Mouse (Mus musculus) cerebellum, adult 2 months (tissue): ENCODE measurements around the gene Zscan2. TPM values are rescaled to one million over a fixed set of nuclear protein-coding genes. Genes with fewer than 3 reads are reported as not detected.

ENCODE experiments used
- DNase-seq, 2 experiments: peaks; one replicate each; pipeline ENCODE4 v3.0.0; 2021
- H3K27ac ChIP-seq: fragments of 200-500 bp; 2 replicates; pipeline ENCODE4 v1.5.1; 2012; ENCODE audit warnings: low read length, control low read depth, inconsistent platforms; ENCODE audit not compliant: insufficient read depth
- H3K27me3 ChIP-seq: fragments of 200-500 bp; 2 replicates; pipeline ENCODE4 v1.6.1; 2012; ENCODE audit warnings: inconsistent platforms, mild to moderate bottlenecking, low read length, moderate library complexity; ENCODE audit not compliant: control insufficient read depth, insufficient read depth
- H3K4me1 ChIP-seq: fragments of 200-500 bp; 2 replicates; pipeline ENCODE4 v1.6.1; 2011; ENCODE audit warnings: low read length; ENCODE audit not compliant: control insufficient read depth, insufficient read depth
- H3K4me3 ChIP-seq: fragments of 200-500 bp; replicated peaks from 2 replicates; pipeline ENCODE3; 2011; ENCODE audit warnings: mild to moderate bottlenecking, low read depth, low read length, control low read depth; ENCODE audit not compliant: insufficient read depth
- CTCF ChIP-seq: fragments of 200-500 bp; IDR thresholded peaks from 2 replicates; pipeline ENCODE4 v1.5.1; 2011; ENCODE audit warnings: low read depth, mild to moderate bottlenecking, control low read depth, low read length, moderate library complexity, borderline replicate concordance; ENCODE audit not compliant: insufficient read depth
- POLR2A ChIP-seq: fragments of 200-500 bp; IDR thresholded peaks from 2 replicates; pipeline ENCODE4 v1.6.1; 2011; ENCODE audit warnings: low read length, control low read depth, borderline replicate concordance; ENCODE audit not compliant: insufficient read depth
- WGBS: fragments of 180-500 bp; shearing (Covaris S2); methylation state at CpG from one replicate; pipeline ENCODE4 v1.1.7; 2018; 5-methylcytosine and 5-hydroxymethylcytosine counted together
- polyA plus RNA-seq: library from polyadenylated mRNA; depleted of rRNA; stranded (reverse); fragments of >200 nt; gene quantifications from 2 replicates; pipeline ENCODE4 v1.2.3, GENCODE M21; 2012; rRNA removed

Gene Zscan2
- polyA plus RNA-seq: 8.6 and 10.2 TPM in 2 replicates

DNA sequence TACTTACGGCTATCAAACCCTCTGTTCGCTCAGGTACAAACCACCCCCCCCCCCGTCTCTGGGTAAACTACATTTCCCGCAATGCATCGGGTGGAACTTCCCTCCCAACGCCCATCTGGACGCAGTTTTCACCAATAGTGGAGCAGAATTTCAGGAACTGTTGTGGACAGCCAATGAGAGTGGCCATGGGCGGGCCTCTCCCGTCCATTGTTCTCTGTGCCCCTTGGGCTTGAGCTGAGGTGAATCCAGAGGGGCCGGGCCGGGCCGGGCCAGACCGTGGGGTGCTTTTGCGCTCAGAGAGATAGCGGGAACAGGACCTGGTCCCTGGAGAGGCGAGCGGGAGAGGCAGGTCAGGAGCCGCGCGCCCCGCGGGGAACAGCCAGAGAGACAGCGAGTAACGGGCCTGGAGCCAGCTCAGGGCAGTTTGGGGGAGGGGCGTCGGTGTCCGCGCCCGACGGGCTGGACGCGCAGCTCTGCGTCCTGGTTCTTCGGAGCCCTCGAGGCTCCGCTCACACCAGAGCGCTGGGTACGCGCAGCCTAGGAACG lies at the start of gene Zscan2:
Gene Zscan2 (plus strand): TSS at position 192 of the 546 bp plus-strand sequence.
- under 1% methylated on average over 40 of the region's 40 CpGs for whole genome bisulfite sequencing
- H3K4me3 ChIP-seq: peak within 1 kb of the TSS; percentile 88

DNA sequence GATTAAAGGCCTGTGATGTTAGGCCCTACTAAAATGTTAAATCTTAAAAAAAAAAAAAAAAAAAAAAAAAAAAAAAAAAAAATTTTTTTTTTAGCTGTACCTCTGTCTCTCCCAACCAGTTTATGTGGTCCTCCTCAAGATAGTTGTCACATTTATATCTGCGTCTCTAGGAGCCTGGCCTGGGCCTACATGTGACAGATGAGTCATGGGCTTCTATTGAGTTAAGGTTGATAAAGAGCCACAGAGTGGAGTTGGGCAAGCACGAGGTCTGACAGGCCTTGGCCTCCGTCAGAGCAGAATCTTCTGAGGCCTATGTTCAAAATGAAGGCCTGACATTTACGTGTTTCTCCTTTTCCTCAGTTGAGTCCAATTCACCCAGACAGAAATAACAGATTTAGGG lies 47.3 kb upstream of the Zscan2 start:
- no peak overlapping the region for H3K4me3 ChIP-seq
- no peaks in the 10 kb centered on the region for H3K27me3 ChIP-seq
- no peaks in the 10 kb centered on the region for H3K4me1 ChIP-seq
- 95% methylated on average over 4 of the region's 4 CpGs for WGBS
- DNase-seq: no peak
- H3K27ac ChIP-seq: no peak overlapping the region
- no peak for TF ChIP-seq POLR2A

More for the DNA sequence above, at the start of gene Zscan2:
- Histone ChIP-seq H3K27ac (peak within 1 kb of the TSS; percentile 67), H3K4me1 (0 out of 2 replicates have a peak, but pooled peaks cover 6% of the 10 kb centered on the region), H3K27me3 (no peaks in the 10 kb centered on the region)
- TF ChIP-seq POLR2A: peak; percentile 43; the same call in 1 of the 2 replicates
- TF ChIP-seq CTCF: no peak
- peak; percentile 91 to 95 for DNase-seq

DNA sequence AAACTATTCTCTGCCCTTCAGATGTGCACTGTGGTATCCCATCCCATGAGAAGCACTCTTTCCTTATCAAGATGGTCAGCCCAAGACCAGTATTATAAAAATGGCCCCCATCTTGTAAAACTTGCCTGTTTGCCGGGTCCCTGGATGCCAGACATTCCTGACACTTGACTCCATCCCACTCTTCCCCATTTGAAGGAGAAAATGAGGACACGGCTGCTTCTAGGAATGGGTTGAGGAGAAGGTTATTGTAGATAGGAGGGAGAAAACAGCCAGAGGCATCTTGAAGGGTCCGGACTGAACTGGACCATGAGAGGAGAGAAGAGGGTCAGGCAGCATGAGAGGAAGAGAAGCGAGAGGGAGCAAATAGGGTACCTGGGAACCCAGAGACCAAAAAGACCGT lies 44.1 kb upstream of the Zscan2 start:
- Histone ChIP-seq H3K27ac (no peak overlapping the region), H3K4me1 (no peaks in the 10 kb centered on the region), H3K4me3 (no peak overlapping the region), H3K27me3 (no peaks in the 10 kb centered on the region)
- DNase-seq: no peak
- TF ChIP-seq POLR2A (no peak), CTCF (no peak)
- WGBS: 78% methylated on average over 5 of the region's 5 CpGs

DNA sequence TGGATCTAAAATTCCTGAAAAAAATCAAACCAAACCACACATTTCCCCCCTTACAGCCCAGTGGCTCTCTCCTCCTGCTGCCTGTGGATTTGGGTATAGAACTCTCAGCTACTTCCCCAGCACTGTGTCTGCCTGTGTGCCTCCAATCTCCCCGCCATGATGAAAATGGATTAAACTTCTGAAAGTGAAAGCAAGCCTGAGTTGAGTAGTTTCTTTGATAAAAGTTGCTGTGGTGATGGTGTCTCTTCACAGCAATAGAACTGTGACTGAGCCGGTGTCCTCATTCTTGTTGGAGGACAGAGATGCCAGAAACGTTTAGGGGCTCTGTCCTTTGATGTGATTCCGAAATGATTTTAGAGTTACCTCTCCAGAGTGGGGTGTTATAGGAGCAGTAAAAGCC lies 39.9 kb upstream of the Zscan2 start:
- WGBS: 83% methylated on average over 4 of the region's 4 CpGs
- H3K27me3 ChIP-seq: no peaks in the 10 kb centered on the region
- no peak overlapping the region for H3K27ac ChIP-seq
- no peak for DNase-seq
- H3K4me3 ChIP-seq: no peak overlapping the region
- no peaks in the 10 kb centered on the region for H3K4me1 ChIP-seq
- TF ChIP-seq CTCF: no peak
- TF ChIP-seq POLR2A: no peak

DNA sequence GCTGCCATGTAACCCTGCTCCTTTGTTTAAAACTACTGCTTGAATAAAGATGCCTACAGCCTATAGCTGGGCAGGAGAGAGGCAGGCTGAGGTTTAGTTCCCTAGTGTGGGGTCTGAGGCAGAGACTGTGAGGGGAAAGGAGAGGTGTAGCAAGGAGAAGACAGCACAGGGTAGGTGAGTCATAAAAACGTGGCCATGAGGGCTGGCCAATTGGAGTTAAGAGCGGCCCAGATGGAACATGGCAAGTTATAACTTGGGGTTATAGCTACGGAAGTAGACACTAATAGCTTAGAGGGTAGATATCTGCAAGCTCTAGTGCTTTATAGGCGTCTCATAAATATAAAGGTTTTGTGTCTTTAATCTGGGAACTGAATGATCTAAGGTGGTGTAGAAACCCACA lies 37.5 kb upstream of the Zscan2 start:
- no peak overlapping the region for H3K27ac ChIP-seq
- no peak overlapping the region for H3K4me3 ChIP-seq
- DNase-seq: no peak
- H3K4me1 ChIP-seq: no peaks in the 10 kb centered on the region
- no peaks in the 10 kb centered on the region for H3K27me3 ChIP-seq
- TF ChIP-seq CTCF: no peak
- no peak for TF ChIP-seq POLR2A
- 83% methylated on average over 4 of the region's 4 CpGs for WGBS

DNA sequence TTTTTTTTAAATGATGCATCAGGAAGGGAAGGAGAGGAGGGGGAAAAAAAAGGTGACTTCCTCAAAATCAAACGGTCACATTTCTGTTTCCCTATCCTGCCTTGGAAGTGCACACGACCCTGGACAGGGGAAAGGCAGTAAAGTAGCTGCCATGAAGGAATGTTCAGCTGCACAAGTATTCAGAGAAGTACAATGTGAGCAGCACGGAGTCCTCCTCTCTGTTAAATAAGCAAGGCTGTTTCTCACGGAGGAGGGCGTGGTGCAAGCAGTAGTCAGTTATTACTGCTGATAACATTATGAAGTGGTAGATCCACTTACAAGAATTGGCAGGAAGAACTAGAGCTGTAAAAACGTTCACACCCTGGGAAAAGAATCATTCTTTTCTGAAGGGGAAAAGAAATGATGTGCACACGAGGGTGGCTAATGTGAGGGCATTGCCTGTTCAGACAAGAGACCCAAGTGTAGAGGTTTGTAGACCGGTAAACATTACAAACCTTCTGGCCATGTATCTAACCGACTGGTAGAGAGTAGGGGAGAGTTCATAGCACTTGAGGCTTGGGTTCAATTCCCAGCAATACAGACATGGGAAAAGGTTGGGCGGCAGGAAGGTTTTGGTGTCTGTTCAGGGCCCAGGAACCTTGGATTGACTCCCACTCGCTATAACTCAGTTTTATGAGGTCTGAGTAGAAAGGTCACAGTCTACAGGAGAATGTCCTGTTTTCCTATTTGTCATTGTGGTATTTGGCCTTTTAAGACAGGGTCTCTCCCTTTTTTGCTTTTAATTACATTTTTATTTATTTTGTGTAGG lies 36.6 kb upstream of the Zscan2 start:
- no peak overlapping the region for H3K4me3 ChIP-seq
- no peak for DNase-seq
- H3K4me1 ChIP-seq: no peaks in the 10 kb centered on the region
- H3K27me3 ChIP-seq: no peaks in the 10 kb centered on the region
- 80% methylated on average over 11 of the region's 11 CpGs for WGBS
- TF ChIP-seq CTCF: no peak
- TF ChIP-seq POLR2A: no peak
- no peak overlapping the region for H3K27ac ChIP-seq

DNA sequence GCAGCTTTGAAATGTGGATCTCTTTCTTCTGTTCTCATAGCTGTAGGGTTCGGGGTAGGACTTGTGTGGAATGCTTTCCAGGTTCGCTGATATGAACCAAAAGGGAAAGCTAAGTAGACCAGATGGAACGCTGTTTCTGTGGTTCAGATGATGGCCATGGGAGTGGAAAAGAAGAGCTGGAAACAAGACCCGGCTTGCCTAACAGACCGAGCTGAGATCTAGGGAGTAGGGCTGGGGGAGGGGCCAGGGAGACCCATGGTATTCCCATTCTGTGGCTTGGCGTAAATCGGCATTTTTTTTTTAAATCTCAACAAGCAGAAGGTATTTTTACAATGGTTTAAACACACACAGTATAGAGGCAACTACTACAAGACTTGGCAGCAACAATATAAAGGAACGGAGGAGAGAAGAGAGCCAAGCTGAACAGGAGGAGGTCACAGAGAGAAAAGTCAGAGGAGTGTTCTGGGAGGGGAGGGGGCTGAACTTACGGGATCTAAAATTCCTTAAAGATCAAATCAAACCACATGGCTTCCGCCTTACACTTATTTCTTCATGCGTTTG lies 34.8 kb upstream of the Zscan2 start, which contains the start of gene Iqgap1:
Gene Iqgap1 (minus strand): TSS at position 132 of the 561 bp plus-strand sequence.
- WGBS: 46% methylated on average over 11 of the region's 11 CpGs
- DNase-seq: no peak
- Histone ChIP-seq H3K4me3 (no peak within 1 kb of the TSS), H3K4me1 (no peaks in the 10 kb centered on the region), H3K27me3 (no peaks in the 10 kb centered on the region), H3K27ac (no peak within 1 kb of the TSS)
- no peak for TF ChIP-seq POLR2A
- TF ChIP-seq CTCF: no peak
